Mouse (Mus musculus) heart, postnatal 25 days (tissue): ENCODE data around the gene Hist1h4a. TPM values are rescaled to one million over a fixed set of nuclear protein-coding genes. Genes with fewer than 3 reads are reported as not detected.

Experiments
- DNase-seq: peaks from one replicate; pipeline ENCODE4 v3.0.0; 2022; ENCODE audit warnings: low spot score
- intact Hi-C: fragments of 180-260 bp; cut with DNase I; formaldehyde crosslinking; loops from one replicate; pipeline ENCODE4 v1.15.1; 2025
- total RNA-seq, 2 experiments: library from RNA; stranded (reverse); gene quantifications; 2 replicates each; pipeline ENCODE4 v1.2.3; 2021

The Hist1h4a gene
- total RNA-seq, 2 experiments from 2014 or later = 12.6 to 15.8 TPM

- DNase-seq = peak; percentile 67
- intact Hi-C loops = loop anchor here (5.0 kb wide), 1 partner anchor 1704 kb away; the partner anchor contains the start of genes Hist1h2ag, Hist1h2bj and Hist1h4i
Observed at GRCm38 (mm10) chr13:23746201-23747080, 14.6 kb downstream of the Hist1h4a start, which contains the start of gene Hist1h2bb. Gene Hist1h2bb, plus strand, starts transcription at chr13:23746734.

DNA sequence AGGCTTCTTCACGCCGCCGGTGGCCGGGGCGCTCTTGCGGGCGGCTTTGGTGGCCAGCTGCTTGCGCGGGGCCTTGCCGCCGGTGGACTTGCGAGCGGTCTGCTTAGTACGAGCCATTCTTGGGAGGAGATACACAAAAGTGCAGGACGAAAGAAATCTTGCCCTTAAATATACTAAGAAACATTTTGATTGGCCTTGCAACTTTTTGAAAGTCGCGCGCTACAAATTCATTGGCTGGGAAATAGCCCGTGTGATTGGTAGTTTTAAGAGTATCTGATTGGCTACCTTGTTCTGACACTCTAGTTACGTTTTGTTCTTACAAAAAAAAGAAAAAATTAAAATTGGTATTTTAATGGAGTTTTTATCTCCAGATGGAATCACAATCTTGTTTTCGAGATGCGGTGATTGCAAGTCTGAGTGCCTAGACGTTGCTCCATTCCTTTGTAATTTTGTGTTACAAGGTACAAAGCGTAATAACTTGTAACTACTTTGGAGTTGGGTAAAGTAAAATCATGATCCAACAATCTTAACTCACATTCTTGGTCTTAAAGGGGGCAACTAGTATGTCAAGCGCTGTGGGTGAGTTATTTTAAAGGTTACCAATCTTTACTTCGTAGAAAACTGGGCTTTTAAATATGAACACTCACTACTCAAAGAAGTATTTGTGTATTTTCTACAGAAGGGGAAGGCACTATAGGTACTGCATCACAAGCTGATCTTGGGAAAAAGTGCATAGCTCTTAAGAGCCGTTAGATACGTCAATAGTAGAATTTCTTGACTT, 15.5 kb downstream of the Hist1h4a start, which contains the start of gene Hist1h3c:
TSS of gene Hist1h3c (minus strand) at position 222 of the 781 bp plus-strand sequence.
- intact Hi-C loops = loop anchor here (5.0 kb wide), 1 partner anchor 1703 kb away; the partner anchor contains the start of genes Hist1h2ag, Hist1h2bj and Hist1h4i

DNA sequence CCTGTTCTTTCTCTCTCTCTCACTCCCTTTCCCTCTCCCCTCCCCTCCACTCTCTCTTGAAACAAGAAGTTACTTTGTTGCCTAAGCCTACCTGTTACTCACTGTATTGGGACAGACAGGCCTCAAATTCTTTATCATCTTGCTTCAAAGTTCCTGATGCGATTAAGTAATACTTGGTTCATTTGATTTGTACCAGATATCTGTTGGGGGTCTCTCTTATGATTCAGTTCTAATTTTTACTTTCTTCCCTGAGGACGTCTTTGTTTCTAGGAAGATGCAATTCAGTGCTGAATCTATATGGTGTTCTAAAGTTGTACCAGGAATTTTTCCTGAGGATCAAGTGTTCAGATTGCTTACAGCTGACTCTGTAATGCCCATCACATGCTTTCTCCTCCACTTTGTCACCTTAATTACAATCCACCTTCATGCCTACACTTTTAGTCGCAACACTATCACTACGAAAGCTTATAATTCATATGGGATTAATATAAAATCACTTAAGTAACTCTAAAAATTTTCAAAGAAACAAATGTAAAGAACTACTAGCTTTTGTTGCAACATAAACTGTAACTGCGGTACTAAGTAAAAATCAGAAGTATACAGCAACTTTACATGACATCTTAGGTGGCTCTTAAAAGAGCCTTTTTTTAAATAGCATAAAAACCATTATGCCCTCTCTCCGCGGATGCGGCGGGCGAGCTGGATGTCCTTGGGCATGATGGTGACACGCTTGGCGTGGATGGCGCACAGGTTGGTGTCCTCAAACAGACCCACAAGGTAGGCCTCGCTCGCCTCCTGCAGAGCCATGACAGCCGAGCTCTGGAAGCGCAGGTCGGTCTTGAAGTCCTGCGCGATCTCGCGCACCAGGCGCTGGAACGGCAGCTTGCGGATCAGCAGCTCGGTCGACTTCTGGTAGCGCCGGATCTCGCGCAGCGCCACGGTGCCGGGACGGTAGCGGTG, 16.3 kb downstream of the Hist1h4a start:
- intact Hi-C loops = loop anchor here (5.0 kb wide), 3 partner anchors 122 to 1702 kb away; partner anchors contain the start of genes Hist1h1e, Hist1h2af, Hist1h2ag and Hist1h2be
- DNase-seq = no peak

More for the DNA sequence above, 15.5 kb downstream of the Hist1h4a start, which contains the start of gene Hist1h3c:
- DNase-seq = peak; percentile 57

DNA sequence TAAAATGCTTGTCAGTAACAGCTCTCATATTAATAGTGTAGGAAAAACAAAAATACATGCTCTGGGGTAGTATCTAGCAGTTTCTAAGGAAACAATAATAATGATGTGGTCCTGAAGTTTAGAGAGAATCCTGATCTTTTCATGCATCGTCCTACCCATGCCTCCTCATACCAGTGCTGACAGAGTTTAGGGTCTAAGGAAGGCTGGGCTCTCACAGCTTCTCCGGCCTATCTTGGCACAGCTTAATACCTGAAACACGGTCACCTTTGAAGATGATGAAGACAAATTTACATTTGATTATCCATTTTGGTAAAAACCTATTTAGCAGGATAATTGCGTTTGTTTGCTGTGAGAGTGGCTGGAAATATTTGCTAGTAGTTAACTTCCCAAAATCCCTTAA, 17.1 kb downstream of the Hist1h4a start:
- DNase-seq = no peak
- intact Hi-C loops = loop anchor here (5.0 kb wide), 2 partner anchors 122 to 212 kb away; partner anchors contain the start of genes Hist1h1e, Hist1h2af, Hist1h2be and Hist1h4h

DNA sequence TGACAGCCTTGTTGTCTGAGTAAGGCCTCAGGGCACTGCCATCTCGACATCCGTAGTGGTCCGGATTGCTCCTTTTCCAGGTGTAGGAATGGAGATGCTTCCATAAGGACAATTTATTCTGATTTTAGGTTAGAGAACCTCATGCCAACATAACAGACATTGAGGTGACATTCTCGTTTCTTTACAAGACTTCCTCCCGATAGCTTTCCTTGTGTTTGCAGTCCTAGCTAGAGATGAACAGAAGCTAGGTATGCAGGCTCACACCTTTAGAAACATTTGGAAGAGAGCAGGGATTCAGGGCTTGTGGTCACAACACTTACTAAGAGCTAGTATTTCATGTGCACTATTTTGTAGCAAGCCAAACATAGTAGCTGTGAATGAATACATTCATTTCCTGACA, 17.8 kb downstream of the Hist1h4a start:
- DNase-seq = no peak
- intact Hi-C loops = loop anchor here (5.0 kb wide), 2 partner anchors 121 to 211 kb away; partner anchors contain the start of genes Hist1h1e, Hist1h2af, Hist1h2be and Hist1h4h

- intact Hi-C loops = loop anchor here (5.0 kb wide), 2 partner anchors 120 to 210 kb away; partner anchors contain the start of genes Hist1h1e, Hist1h2af, Hist1h2be and Hist1h4h
- no peak for DNase-seq
Observed at GRCm38 (mm10) chr13:23742007-23742406, 19.0 kb downstream of the Hist1h4a start.

GRCm38 (mm10) chr13:23740910-23741309, 20.1 kb downstream of the Hist1h4a start:
- DNase-seq = no peak
- intact Hi-C loops = loop anchor here (5.0 kb wide), 2 partner anchors 119 to 209 kb away; partner anchors contain the start of genes Hist1h1e, Hist1h2af, Hist1h2be and Hist1h4h

GRCm38 (mm10) chr13:23740256-23740840, 20.7 kb downstream of the Hist1h4a start:
- intact Hi-C loops = loop anchor here (5.0 kb wide), 2 partner anchors 118 to 208 kb away; partner anchors contain the start of genes Hist1h1e, Hist1h2af, Hist1h2be and Hist1h4h
- no peak for DNase-seq

DNA sequence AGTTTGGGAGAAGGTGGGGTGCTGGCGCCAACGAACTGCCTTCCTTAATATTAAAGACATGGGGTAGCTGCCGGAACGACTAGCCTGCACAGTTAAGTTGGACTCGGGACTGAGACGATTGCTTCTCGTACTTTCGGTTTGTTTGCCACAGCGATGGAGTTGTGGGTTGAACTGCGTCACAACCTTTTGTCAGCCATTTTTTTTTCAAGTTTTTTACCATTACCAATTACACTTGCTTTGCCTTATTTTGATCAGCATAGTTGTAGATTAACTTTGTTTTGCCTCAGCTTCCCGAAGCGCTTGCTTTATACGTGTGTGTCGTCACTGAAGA, 21.1 kb downstream of the Hist1h4a start:
- DNase-seq = no peak
- intact Hi-C loops = loop anchor here (5.0 to 10.0 kb wide), 3 partner anchors 55 to 208 kb away; partner anchors contain the start of genes Hist1h1e, Hist1h2ac, Hist1h2af and Hist1h2bc

DNA sequence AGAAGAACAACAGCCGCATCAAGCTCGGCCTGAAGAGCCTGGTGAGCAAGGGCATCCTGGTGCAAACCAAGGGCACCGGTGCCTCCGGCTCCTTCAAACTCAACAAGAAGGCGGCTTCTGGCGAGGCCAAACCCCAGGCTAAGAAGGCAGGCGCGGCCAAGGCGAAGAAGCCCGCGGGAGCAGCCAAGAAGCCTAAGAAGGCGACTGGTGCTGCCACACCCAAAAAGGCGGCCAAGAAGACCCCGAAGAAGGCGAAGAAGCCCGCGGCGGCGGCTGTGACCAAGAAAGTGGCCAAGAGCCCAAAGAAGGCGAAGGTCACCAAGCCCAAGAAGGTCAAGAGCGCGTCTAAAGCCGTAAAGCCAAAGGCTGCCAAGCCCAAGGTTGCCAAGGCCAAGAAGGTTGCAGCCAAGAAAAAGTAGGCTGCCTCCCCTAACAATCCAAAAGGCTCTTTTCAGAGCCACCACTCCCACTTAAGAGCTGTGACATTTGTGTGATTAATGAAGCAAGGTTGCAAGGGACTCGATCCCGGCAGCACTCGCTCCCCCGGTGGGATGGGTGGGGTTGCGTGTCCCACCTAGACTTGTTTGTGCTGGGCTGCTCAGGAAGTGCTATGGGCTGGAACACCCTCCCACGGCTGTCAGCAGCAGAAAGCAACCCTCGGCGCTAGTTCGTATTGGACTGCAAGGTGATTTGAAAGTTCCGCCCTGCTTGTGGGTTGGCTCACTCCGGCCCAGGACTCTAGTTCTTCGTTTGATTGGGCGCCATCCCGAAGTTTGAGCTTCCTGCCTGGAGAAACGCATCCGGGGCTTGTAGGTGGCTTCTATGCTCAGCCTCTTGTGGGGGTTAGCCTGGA, 21.7 kb downstream of the Hist1h4a start:
- peak; percentile 93 for DNase-seq
- intact Hi-C loops = loop anchor here (10.0 kb wide), 1 partner anchor 54 kb away; the partner anchor contains the start of genes Hist1h2ac and Hist1h2bc

GRCm38 (mm10) chr13:23738677-23739068, 22.4 kb downstream of the Hist1h4a start, which contains the start of gene Hist1h1c:
Gene Hist1h1c, plus strand, starts transcription at chr13:23738808.
- peak; percentile 88 for DNase-seq
- intact Hi-C loops = loop anchor here (10.0 kb wide), 1 partner anchor 54 kb away; the partner anchor contains the start of genes Hist1h2ac and Hist1h2bc

DNA sequence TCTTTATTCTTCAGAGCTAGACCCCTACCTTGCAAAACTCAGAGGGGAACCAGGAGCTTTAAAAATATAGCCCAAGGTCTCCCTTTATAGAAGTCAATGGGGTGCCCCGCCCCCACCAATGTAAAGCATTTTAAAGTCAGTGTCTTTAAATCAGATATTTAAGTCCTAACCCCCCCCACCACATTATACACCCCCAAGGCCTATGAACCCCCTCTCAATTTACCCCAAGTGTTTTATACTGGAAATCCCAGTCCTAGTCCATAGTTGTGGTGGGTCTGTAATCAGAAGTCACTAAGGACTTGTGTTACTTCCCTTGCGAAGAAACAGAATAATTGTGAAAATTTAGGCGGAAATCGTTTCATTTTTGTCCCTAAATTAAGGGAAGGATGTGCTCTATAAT, 23.0 kb downstream of the Hist1h4a start:
- intact Hi-C loops = loop anchor here (10.0 kb wide), 1 partner anchor 53 kb away; the partner anchor contains the start of genes Hist1h2ac and Hist1h2bc

GRCm38 (mm10) chr13:23737091-23737490, 23.9 kb downstream of the Hist1h4a start:
- no peak for DNase-seq
- intact Hi-C loops = loop anchor here (10.0 kb wide), 1 partner anchor 52 kb away; the partner anchor contains the start of genes Hist1h2ac and Hist1h2bc

More for the DNA sequence above, 23.0 kb downstream of the Hist1h4a start:
- DNase-seq = no peak

DNA sequence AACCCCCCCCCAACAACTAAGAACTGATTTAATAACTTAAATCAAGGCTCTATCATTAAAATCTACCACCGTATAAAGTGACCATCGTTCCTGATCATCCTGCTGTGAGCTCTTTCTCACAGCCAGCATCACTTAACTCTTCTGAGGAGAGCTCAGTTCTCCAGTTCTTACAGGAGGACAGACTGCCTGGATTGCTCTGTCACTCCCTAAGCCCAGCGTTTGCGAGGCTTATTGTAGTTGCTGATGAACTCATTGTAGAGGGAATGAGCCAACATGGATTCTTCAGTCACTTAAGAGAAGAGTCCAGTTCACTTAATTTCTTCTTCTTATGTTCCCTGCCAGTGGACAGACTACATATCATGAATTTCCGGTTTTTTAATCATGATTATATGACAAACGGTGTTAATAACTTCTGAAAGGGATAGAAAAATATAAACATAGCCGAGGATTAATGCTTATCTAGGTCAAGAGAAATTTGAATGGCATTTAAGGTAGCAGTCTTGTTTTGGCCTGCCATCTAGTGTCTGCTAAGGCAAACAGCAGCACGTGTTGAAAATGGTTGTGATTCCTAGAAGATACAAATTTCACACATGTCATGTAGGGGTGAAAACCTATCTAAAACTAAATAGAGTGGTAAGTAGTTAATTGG, 28.8 kb downstream of the Hist1h4a start:
- DNase-seq = no peak
- intact Hi-C loops = loop anchor here (1.0 to 10.0 kb wide), 2 partner anchors 31 to 47 kb away; partner anchors contain the start of genes Hist1h2ac and Hist1h2bc

DNA sequence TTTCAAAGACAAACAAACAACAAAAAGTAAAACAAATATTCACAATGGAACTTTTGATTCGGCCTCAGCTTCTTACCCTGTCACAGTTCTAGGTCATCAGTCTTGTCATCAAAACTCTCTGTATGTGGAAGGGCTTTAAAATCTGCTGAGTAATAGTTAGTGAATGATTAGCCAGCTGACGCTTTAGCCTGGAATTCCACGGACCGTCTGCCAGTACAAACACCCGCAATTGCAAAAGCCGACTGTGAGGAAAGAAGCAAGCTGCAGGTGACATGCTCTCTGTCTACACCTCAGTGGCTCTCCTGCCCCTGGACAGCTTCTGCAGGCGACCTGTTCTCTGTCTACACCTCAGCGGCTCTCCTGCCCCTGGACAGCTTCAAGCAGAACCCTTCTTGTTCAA, 30.6 kb downstream of the Hist1h4a start:
- no peak for DNase-seq
- intact Hi-C loops = loop anchor here (10.0 kb wide), 1 partner anchor 46 kb away; the partner anchor contains the start of genes Hist1h2ac and Hist1h2bc

DNA sequence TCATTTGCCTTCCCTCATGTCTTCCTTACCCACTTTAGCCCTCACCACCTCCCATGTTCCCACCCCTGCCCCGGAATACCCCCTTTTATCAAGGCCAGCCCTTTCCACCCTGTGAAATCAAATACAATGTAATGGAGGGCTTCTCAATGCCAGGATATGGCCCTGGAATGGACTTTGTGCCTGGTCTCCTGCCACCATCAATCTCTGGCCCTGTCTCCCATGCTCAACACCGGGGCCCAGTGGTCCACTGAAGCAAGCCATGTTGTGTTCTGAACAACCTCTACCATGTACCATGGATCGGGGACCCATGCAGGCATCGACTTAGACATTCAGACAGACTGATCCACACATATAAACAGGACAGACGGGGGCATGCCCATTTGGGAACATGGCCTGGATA, 31.3 kb downstream of the Hist1h4a start:
- intact Hi-C loops = loop anchor here (10.0 kb wide), 1 partner anchor 45 kb away; the partner anchor contains the start of genes Hist1h2ac and Hist1h2bc
- no peak for DNase-seq
